Mouse (Mus musculus) embryonic fibroblast, embryonic 13.5 days (primary cell): ENCODE measurements around the gene Aifm3. TPM values are rescaled to one million over a fixed set of nuclear protein-coding genes. Genes with fewer than 3 reads are reported as not detected.

Experiments
- H3K27ac ChIP-seq: 2 replicates; pipeline ENCODE4 v1.5.1; 2012; ENCODE audit warnings: low read length, control low read depth, inconsistent platforms; ENCODE audit not compliant: insufficient read depth
- H3K4me1 ChIP-seq: 2 replicates; pipeline ENCODE4 v1.6.1; 2011; ENCODE audit warnings: low read length; ENCODE audit not compliant: control insufficient read depth, insufficient read depth
- H3K4me3 ChIP-seq: 2 replicates; pipeline ENCODE4 v1.5.1; 2011; ENCODE audit warnings: mild to moderate bottlenecking, control low read depth, low read length; ENCODE audit not compliant: insufficient read depth
- CTCF ChIP-seq: IDR thresholded peaks from 2 replicates; pipeline ENCODE4 v1.5.1; 2011; ENCODE audit warnings: mild to moderate bottlenecking, control low read depth, low read length, moderate library complexity, borderline replicate concordance; ENCODE audit not compliant: insufficient read depth
- POLR2A ChIP-seq: IDR thresholded peaks from 2 replicates; pipeline ENCODE4 v1.6.1; 2011; ENCODE audit warnings: low read depth, mild to moderate bottlenecking, control low read depth, low read length, moderate library complexity
- polyA plus RNA-seq: library from polyadenylated mRNA; stranded (reverse); fragments of >200 nt; gene quantifications from 2 replicates; pipeline ENCODE4 v1.2.4, GENCODE M21; 2011; ENCODE audit warnings: low read depth; ENCODE audit not compliant: missing spikeins, insufficient read length

Aifm3 gene
- polyA plus RNA-seq, 1 experiment: not detected

DNA sequence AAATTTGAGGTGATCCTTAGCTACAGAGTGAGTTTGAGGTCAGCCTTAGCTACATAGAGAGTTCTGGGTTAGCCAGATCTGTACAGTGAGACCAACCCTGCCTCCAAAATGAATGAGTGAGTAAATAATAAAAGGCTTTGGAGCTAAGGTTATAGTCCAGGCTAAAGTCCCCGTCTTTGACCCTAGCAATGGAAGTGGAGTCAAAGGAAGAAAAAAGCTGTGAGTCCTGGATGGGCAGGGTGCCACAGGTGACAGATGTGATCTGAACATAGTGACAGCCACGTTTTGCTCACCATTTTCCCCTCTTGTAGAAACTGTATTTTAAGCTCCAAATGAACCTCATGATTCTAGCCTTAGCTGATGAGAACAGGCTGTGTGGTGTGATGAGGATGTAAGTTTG lies 29.5 kb downstream of the Aifm3 start:
- no peak overlapping the region for H3K27ac ChIP-seq
- H3K4me3 ChIP-seq: no peak overlapping the region
- TF ChIP-seq CTCF (no peak), POLR2A (no peak)
- H3K4me1 ChIP-seq: no peaks in the 10 kb centered on the region

DNA sequence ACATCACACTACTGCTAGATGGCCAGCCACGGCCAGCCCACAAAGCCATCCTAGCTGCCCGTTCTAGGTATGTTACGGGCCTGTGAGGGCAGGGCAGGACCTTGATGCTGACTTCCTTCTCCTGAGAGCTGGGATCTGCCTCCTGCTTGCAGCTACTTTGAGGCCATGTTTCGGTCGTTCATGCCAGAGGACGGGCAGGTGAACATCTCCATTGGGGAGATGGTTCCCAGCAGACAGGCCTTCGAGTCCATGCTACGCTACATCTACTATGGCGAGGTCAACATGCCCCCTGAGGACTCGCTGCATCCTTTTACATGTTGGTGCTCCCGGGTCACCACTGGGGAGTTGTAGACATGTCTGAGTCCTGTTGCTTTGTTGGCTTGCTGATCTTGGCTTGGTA lies 34.7 kb downstream of the Aifm3 start:
- no peaks in the 10 kb centered on the region for H3K4me1 ChIP-seq
- H3K27ac ChIP-seq: no peak overlapping the region
- H3K4me3 ChIP-seq: no peak overlapping the region
- TF ChIP-seq CTCF: no peak
- no peak for TF ChIP-seq POLR2A

DNA sequence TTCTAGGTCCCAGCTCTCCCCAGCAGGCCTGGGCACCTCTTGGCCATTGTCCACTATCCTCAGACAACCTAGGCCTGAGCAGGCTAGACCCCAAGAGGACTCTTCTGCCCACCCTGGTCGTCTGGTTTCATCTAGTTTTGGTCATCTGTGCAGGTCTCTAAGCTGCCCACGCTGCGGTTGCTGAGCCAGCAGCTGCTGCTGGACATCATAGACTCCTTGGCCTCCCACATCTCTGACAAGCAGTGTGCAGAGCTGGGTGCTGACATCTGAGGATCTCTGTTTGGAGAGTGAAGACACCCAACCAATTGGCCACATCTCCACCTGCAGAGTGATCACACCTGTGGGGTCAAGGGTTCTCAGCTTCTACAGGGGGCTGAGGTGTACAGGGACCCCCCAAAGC lies 36.1 kb downstream of the Aifm3 start:
- Histone ChIP-seq H3K4me3 (no peak overlapping the region), H3K27ac (no peak overlapping the region), H3K4me1 (no peaks in the 10 kb centered on the region; the same call in 1 of the 2 replicates)
- TF ChIP-seq POLR2A (no peak), CTCF (no peak)

DNA sequence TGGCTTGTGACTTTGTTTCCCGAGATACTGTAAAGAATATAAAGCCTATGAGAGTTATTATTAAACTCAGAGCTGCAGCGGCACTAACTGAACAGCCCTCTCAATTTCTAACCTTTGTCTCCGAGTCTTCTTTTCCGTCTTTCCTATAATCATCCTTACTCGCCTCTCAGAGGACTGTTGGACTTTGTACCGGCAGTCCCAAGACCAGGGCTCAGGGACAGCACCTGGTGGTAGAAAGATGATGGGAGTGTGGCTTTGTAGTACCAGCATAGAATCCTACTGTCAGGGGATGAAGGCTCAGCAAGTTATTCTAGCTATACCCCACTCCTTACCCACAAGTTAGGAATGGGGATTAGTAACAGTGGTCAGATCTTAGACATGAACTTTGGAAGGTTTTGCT lies 36.8 kb downstream of the Aifm3 start:
- Histone ChIP-seq H3K4me1 (no peaks in the 10 kb centered on the region; the same call in 1 of the 2 replicates), H3K4me3 (no peak overlapping the region), H3K27ac (no peak overlapping the region)
- TF ChIP-seq CTCF: no peak

DNA sequence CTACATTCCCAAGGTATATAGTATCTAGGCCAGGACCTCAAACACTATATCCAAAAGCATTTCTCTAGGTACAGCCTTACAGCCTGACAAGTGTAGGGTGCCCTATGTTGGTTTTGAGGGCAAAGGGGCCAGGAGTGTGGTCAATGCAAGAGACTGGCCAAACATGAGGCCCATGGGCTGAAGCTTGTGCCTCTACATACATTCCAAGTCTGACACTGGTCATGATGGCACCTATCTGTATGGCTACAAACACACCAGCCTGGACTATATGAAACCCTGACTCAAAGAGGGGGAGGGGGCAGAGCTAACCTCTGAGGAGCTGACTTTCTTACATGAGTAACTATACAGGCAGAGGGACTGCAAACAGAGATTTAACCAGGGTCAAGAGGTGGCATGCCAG lies 38.2 kb downstream of the Aifm3 start:
- no peak overlapping the region for H3K27ac ChIP-seq
- TF ChIP-seq POLR2A (peak; percentile 10; the same call in 1 of the 2 replicates), CTCF (no peak)
- H3K4me3 ChIP-seq: no peak overlapping the region
- H3K4me1 ChIP-seq: peaks cover 4% of the 10 kb centered on the region; the same call in 1 of the 2 replicates

DNA sequence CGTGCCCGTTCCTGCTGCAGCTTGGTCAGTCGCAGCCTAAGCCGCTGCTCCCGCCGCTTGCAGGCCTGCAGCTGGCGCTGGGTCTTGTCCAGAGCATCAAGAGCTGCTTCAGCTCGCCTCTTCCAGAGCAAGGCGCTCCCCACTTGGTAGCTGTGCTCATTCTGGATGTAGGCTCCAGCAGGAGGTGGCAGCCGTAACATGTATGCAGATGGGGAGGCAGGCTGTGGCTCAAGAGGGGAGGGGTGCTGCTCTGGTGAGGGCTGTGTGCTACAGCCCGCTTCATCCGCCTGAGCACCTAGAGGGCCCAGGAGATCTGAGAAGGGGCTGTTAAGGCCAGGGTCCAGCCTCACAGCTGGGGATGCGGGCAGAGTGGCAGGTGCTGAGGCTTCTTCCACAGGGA lies 38.9 kb downstream of the Aifm3 start:
- no peak overlapping the region for H3K27ac ChIP-seq
- H3K4me1 ChIP-seq: peaks cover 4% of the 10 kb centered on the region; the same call in 1 of the 2 replicates
- no peak for TF ChIP-seq CTCF
- TF ChIP-seq POLR2A: no peak
- no peak overlapping the region for H3K4me3 ChIP-seq

DNA sequence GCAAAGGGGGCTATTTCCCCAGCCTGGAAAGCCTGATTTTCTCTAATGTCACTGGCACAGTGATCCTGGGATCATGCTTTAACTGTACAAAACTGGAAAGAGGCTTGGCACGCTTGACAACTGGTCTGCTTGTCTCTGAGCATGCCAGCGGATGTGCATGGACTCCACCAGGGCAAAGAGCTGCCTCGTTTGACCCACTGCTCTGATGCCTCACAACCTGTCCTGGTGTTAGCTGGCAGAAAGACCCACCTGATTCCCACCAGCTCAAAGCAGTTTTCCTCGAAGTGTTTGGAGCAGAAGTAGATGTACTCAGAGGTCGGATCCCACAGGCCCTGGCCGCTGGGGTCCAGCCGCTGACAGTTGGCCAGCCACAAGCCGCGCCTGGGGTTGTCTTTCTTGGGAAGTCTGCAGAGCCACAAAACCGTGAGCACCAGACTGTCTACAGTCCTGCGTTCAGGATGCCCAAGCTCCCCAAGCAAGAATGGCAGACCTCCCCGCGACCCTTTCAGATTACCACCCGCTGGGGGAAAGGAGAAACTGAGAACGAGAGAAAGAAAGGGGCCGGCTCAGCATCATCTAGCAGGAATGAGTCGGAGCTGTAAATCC lies 40.7 kb downstream of the Aifm3 start:
- H3K27ac ChIP-seq: peak overlapping the region; percentile 87
- peaks cover 4% of the 10 kb centered on the region; the same call in 1 of the 2 replicates for H3K4me1 ChIP-seq
- peak overlapping the region; percentile 78 for H3K4me3 ChIP-seq
- no peak for TF ChIP-seq CTCF
- TF ChIP-seq POLR2A: no peak

DNA sequence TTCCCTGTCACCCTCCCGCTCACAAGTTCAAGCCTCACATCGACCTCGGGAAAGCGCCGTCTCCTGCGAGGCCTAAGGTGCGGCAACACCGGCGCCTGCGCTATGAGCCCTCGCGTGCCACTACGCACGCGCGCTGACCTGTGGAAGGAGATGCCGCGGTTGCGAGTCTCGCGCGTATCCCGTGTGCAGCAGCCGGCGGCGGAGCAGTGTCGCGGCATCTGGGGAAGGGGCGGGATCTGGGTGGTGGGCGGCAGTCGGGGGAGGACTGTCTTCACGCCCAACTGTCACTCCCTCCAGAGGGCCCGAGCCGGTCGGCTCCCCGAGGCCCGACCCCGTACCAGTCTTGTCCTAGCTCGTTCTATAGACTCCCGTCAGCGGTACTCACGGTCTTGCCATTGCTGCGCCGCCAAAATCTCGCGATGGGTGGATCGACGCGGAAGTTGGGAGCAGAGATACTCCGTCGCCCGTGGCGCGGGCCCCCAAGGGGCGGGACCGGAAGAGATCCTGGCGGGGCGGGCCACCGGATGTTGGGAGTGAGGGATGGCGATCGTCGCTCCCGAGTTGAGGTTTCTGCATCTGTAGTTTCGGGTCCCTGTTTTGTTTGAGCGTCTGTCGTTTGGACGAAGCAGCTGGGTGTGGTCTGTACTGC lies 41.4 kb downstream of the Aifm3 start, which contains the start of gene Thap7:
Gene Thap7, minus strand, starts transcription at position 497 of the 649 bp plus-strand sequence.
- Histone ChIP-seq H3K4me1 (peaks cover 4% of the 10 kb centered on the region; the same call in 1 of the 2 replicates), H3K27ac (peak within 1 kb of the TSS; percentile 87)
- TF ChIP-seq POLR2A (peak; percentile 87), CTCF (no peak)

DNA sequence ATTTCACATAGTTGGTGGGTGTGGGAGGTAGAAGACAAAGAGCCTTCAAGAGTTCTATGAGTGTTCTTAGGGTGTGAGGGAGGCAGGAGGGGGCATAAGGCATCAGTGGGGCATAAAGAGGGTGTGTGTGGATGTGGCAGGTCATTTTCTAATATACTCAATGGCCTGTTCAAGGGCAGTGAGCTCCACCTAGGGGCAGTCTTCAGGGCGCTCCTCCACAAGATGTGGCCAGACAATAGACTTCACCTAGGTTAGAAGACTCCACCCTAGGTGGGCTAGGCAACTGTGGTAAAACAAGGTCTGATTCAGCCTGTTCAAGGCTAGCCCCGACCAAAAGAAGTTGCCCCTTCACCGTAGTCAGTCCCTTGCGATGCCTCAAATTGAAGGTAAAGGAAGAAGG lies 42.9 kb downstream of the Aifm3 start:
- Histone ChIP-seq H3K27ac (no peak overlapping the region), H3K4me1 (peaks cover 4% of the 10 kb centered on the region; the same call in 1 of the 2 replicates), H3K4me3 (no peak overlapping the region)
- no peak for TF ChIP-seq POLR2A
- TF ChIP-seq CTCF: 0 out of 2 replicates have a peak, but pooled peaks have one; percentile 14

More for the DNA sequence above, 41.4 kb downstream of the Aifm3 start, which contains the start of gene Thap7:
- peak within 1 kb of the TSS; percentile 78 for H3K4me3 ChIP-seq

DNA sequence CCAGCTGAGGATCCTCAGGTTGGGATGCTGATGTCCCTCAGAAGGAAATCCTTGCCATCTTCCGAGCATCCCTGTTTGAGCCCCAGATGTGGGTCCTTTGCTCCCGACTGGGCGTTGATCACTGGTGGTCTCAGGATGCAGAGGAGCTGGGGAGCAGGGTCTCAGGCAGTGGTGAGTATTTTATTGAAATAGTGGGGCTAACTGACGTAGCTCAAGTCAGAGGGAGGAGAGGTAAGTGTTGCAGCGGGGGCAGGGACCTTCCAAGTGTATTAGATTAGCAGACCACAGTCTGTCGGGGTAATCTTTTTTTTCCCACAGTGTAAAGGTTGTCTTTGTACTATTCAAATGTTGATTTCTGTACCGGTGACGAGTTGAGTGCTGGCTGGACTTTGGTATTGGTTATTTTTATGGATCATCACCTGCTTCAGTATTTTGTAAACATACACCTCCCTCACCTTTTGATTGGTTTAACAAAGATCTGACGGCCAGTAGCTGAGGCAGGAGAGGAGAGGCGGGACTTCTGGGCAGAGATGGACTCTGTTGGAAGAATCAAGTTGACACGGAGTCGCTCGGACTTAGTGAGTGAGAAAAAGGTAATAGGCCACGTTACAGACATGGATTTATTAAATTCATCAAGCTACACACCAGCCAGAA lies 43.4 kb downstream of the Aifm3 start:
- Histone ChIP-seq H3K27ac (no peak overlapping the region), H3K4me3 (no peak overlapping the region), H3K4me1 (peaks cover 4% of the 10 kb centered on the region; the same call in 1 of the 2 replicates)
- TF ChIP-seq POLR2A: no peak
- TF ChIP-seq CTCF: no peak
